Mouse (Mus musculus) heart, embryonic 16.5 days (tissue): ENCODE data around the gene Pip5k1c. TPM values are rescaled to one million over a fixed set of nuclear protein-coding genes. Genes with fewer than 3 reads are reported as not detected.

Experiments
- ATAC-seq: fragments of 200-750 bp; cut with Nextera tagmentation; replicated peaks from 2 replicates; pipeline ENCODE4 v1.8.0; 2017; ENCODE audit warnings: moderate number of reproducible peaks; ENCODE audit not compliant: insufficient read depth, low FRiP score; ENCODE audit errors: extremely low read depth
- H3K27ac ChIP-seq: fragments of 300-500 bp; sonication (generic); 2 replicates; pipeline ENCODE4 v1.5.1; 2014; ENCODE audit warnings: mild to moderate bottlenecking, low read length, control low read depth, moderate library complexity
- H3K27me3 ChIP-seq: fragments of 300-500 bp; sonication (generic); 2 replicates; pipeline ENCODE4 v1.6.1; 2014; ENCODE audit warnings: low read length, mixed read lengths; ENCODE audit not compliant: control insufficient read depth, insufficient read depth
- H3K36me3 ChIP-seq: fragments of 300-500 bp; sonication (generic); 2 replicates; pipeline ENCODE4 v1.6.1; 2014; ENCODE audit not compliant: control insufficient read depth, insufficient read depth
- H3K4me1 ChIP-seq: fragments of 300-500 bp; sonication (generic); 2 replicates; pipeline ENCODE4 v1.6.1; 2014; ENCODE audit warnings: low read length, mixed read lengths; ENCODE audit not compliant: control insufficient read depth, insufficient read depth
- H3K4me2 ChIP-seq: fragments of 300-500 bp; sonication (generic); 2 replicates; pipeline ENCODE4 v1.6.1; 2014; ENCODE audit warnings: low read depth, mild to moderate bottlenecking, control low read depth, low read length
- H3K4me3 ChIP-seq: fragments of 300-500 bp; sonication (generic); 2 replicates; pipeline ENCODE4 v1.5.1; 2014; ENCODE audit warnings: mild to moderate bottlenecking, control low read depth, low read length
- H3K9ac ChIP-seq: fragments of 300-500 bp; sonication (generic); 2 replicates; pipeline ENCODE4 v1.6.1; 2014; ENCODE audit warnings: low read length, control low read depth
- H3K9me3 ChIP-seq: fragments of 300-500 bp; sonication (generic); replicated peaks from 2 replicates; pipeline ENCODE4 v1.6.1; 2016; ENCODE audit warnings: low read length; ENCODE audit not compliant: control insufficient read depth
- WGBS: fragments of 180-500 bp; shearing (Covaris S2); extraction: QIAGEN DNeasy Blood & Tissue Kit; methylation state at CpG from one replicate; pipeline ENCODE4 v1.1.7; 2014; 5-methylcytosine and 5-hydroxymethylcytosine counted together
- polyA plus RNA-seq: library from polyadenylated mRNA; unstranded; fragments of >200 nt; fragmentation: Nextera tagmentation; extraction: Ambion mirVana; gene quantifications from 2 replicates; pipeline ENCODE4 v1.2.1, GENCODE M21; 2015

Pip5k1c gene
- 31.3 and 33.2 TPM in 2 replicates for polyA plus RNA-seq

- H3K27ac ChIP-seq: peak within 1 kb of the TSS; percentile 80
- peak within 1 kb of the TSS; percentile 87 for H3K9ac ChIP-seq
- H3K9me3 ChIP-seq: no peaks in the 10 kb centered on the region
- peak within 1 kb of the TSS; percentile 97 for H3K4me2 ChIP-seq
- peak; percentile 93 for ATAC-seq
- H3K4me3 ChIP-seq: peak within 1 kb of the TSS; percentile 91
- no peaks in the 10 kb centered on the region for H3K36me3 ChIP-seq
- WGBS: under 1% methylated on average over 70 of the region's 80 CpGs
- H3K27me3 ChIP-seq: peaks cover 10% of the 10 kb centered on the region
- peaks cover 40% of the 10 kb centered on the region for H3K4me1 ChIP-seq
These were observed at the start of gene Pip5k1c for GRCm38 (mm10) chr10:81292554-81293333. Gene Pip5k1c (plus strand): TSS chr10:81292963.

- H3K4me1 ChIP-seq: no peaks in the 10 kb centered on the region
- WGBS: 78% methylated on average over 4 of the region's 4 CpGs
- no peaks in the 10 kb centered on the region for H3K36me3 ChIP-seq
- no peaks in the 10 kb centered on the region for H3K9me3 ChIP-seq
- no peak overlapping the region for H3K9ac ChIP-seq
- no peak overlapping the region for H3K4me2 ChIP-seq
- no peak overlapping the region for H3K4me3 ChIP-seq
- H3K27ac ChIP-seq: no peak overlapping the region
- no peak for ATAC-seq
- H3K27me3 ChIP-seq: peaks cover 22% of the 10 kb centered on the region
These were observed 48.6 kb upstream of the Pip5k1c start for GRCm38 (mm10) chr10:81244146-81244545.

- no peak overlapping the region for H3K9ac ChIP-seq
- ATAC-seq: no peak; the same call in 1 of the 2 replicates
These were observed 48.2 kb upstream of the Pip5k1c start for GRCm38 (mm10) chr10:81244595-81244994.

GRCm38 (mm10) chr10:81245166-81245565 lies 47.6 kb upstream of the Pip5k1c start:
- Histone ChIP-seq H3K27ac (no peak overlapping the region), H3K4me1 (no peaks in the 10 kb centered on the region), H3K9me3 (no peaks in the 10 kb centered on the region), H3K4me3 (no peak overlapping the region), H3K27me3 (peaks cover 15% of the 10 kb centered on the region), H3K36me3 (no peaks in the 10 kb centered on the region), H3K4me2 (no peak overlapping the region), H3K9ac (no peak overlapping the region)
- 84% methylated on average over 6 of the region's 6 CpGs for WGBS
- ATAC-seq: no peak

More at GRCm38 (mm10) chr10:81244595-81244994, 48.2 kb upstream of the Pip5k1c start:
- Histone ChIP-seq H3K27ac (no peak overlapping the region), H3K4me2 (no peak overlapping the region), H3K4me3 (no peak overlapping the region), H3K27me3 (peaks cover 18% of the 10 kb centered on the region), H3K4me1 (no peaks in the 10 kb centered on the region), H3K9me3 (no peaks in the 10 kb centered on the region), H3K36me3 (no peaks in the 10 kb centered on the region)
- WGBS: 7% methylated on average over 17 of the region's 17 CpGs

GRCm38 (mm10) chr10:81247804-81248203 lies 45.0 kb upstream of the Pip5k1c start:
- 81% methylated on average over 2 of the region's 2 CpGs for WGBS

GRCm38 (mm10) chr10:81249442-81249841 lies 43.3 kb upstream of the Pip5k1c start:
- Histone ChIP-seq H3K4me3 (no peak overlapping the region), H3K36me3 (no peaks in the 10 kb centered on the region), H3K9me3 (no peaks in the 10 kb centered on the region), H3K4me1 (no peaks in the 10 kb centered on the region; the same call in 1 of the 2 replicates), H3K9ac (no peak overlapping the region), H3K27me3 (peaks cover 36% of the 10 kb centered on the region), H3K27ac (no peak overlapping the region), H3K4me2 (no peak overlapping the region)
- no peak for ATAC-seq
- 80% methylated on average over 8 of the region's 8 CpGs for WGBS

More at GRCm38 (mm10) chr10:81247804-81248203, 45.0 kb upstream of the Pip5k1c start:
- H3K27me3 ChIP-seq: peaks cover 21% of the 10 kb centered on the region
- no peak overlapping the region for H3K4me2 ChIP-seq
- H3K27ac ChIP-seq: no peak overlapping the region
- no peak overlapping the region for H3K4me3 ChIP-seq
- no peaks in the 10 kb centered on the region for H3K9me3 ChIP-seq
- no peaks in the 10 kb centered on the region for H3K36me3 ChIP-seq
- H3K4me1 ChIP-seq: no peaks in the 10 kb centered on the region; the same call in 1 of the 2 replicates
- no peak overlapping the region for H3K9ac ChIP-seq
- ATAC-seq: no peak

GRCm38 (mm10) chr10:81252424-81253419 lies 40.0 kb upstream of the Pip5k1c start, which contains the start of gene Matk:
Gene Matk (plus strand): TSS chr10:81252935.
- peaks cover 7% of the 10 kb centered on the region for H3K4me1 ChIP-seq
- H3K9ac ChIP-seq: no peak within 1 kb of the TSS
- 0 out of 2 replicates have a peak, but pooled peaks have one; percentile 17 for ATAC-seq
- H3K36me3 ChIP-seq: no peaks in the 10 kb centered on the region
- no peak within 1 kb of the TSS for H3K4me2 ChIP-seq
- no peak within 1 kb of the TSS for H3K4me3 ChIP-seq
- H3K27me3 ChIP-seq: peaks cover 56% of the 10 kb centered on the region
- 11% methylated on average over 44 of the region's 44 CpGs for WGBS
- H3K27ac ChIP-seq: no peak within 1 kb of the TSS
- H3K9me3 ChIP-seq: no peaks in the 10 kb centered on the region

GRCm38 (mm10) chr10:81254886-81255285 lies 37.9 kb upstream of the Pip5k1c start:
- Histone ChIP-seq H3K4me2 (no peak overlapping the region), H3K36me3 (no peaks in the 10 kb centered on the region), H3K4me3 (no peak overlapping the region), H3K4me1 (peaks cover 8% of the 10 kb centered on the region), H3K27me3 (peaks cover 75% of the 10 kb centered on the region), H3K9ac (no peak overlapping the region), H3K27ac (no peak overlapping the region), H3K9me3 (no peaks in the 10 kb centered on the region)
- 36% methylated on average over 1 of the region's 1 CpGs for WGBS
- ATAC-seq: no peak
